Mouse (Mus musculus) bone marrow, adult 2 months (tissue): ENCODE measurements around the gene Cntfr.

ENCODE experiments used
- CTCF ChIP-seq: fragments of 200-500 bp; IDR thresholded peaks from 2 replicates; pipeline ENCODE4 v1.5.1; 2011; ENCODE audit warnings: low read length, control low read depth; ENCODE audit not compliant: control insufficient read depth, insufficient read depth
- POLR2A ChIP-seq: fragments of 200-500 bp; IDR thresholded peaks from 2 replicates; pipeline ENCODE4 v1.6.1; 2011; ENCODE audit warnings: low read depth, mild to moderate bottlenecking, control low read depth, low read length, borderline replicate concordance; ENCODE audit not compliant: control insufficient read depth

GRCm38 (mm10) chr4:41745021-41745420 lies 48.1 kb upstream of the Cntfr start:
- TF ChIP-seq CTCF (no peak), POLR2A (no peak)
